Mouse (Mus musculus) liver, embryonic 14.5 days (tissue): Measurements from ENCODE around the gene Chpf2. TPM values are rescaled to one million over a fixed set of nuclear protein-coding genes. Genes with fewer than 3 reads are reported as not detected.
A peak's percentile ranks its signal among the peaks of the same experiment; 100 is the strongest.

ENCODE experiments used
- ATAC-seq: fragments of 200-750 bp; cut with Nextera tagmentation; 2 replicates; pipeline ENCODE4 v1.8.0; 2017; ENCODE audit warnings: moderate number of reproducible peaks, mild to moderate bottlenecking, moderate library complexity; ENCODE audit not compliant: insufficient read depth
- DNase-seq, 3 experiments: peaks; one replicate each; pipeline ENCODE4 v3.0.0-alpha.2; 2012 to 2013; ENCODE audit warnings: low read depth in 3 of 3, low spot score in 3 of 3
- H3K27ac ChIP-seq: fragments of 300-500 bp; sonication (generic); 2 replicates; pipeline ENCODE4 v1.5.1; 2014; ENCODE audit warnings: moderate library complexity, mild to moderate bottlenecking, control low read depth, inconsistent platforms
- H3K27me3 ChIP-seq: fragments of 300-500 bp; sonication (generic); 2 replicates; pipeline ENCODE4 v1.6.1; 2014; ENCODE audit warnings: mild to moderate bottlenecking, low read length, moderate library complexity; ENCODE audit not compliant: control insufficient read depth, insufficient read depth
- H3K36me3 ChIP-seq: fragments of 300-500 bp; sonication (generic); replicated peaks from 2 replicates; pipeline ENCODE4 v1.6.1; 2014; ENCODE audit warnings: low read depth; ENCODE audit not compliant: control insufficient read depth, insufficient read depth
- H3K4me1 ChIP-seq, 2 experiments: fragments of 200-500 bp in 1 of 2; fragments of 300-500 bp in 1 of 2; sonication (generic) in 1 of 2; replicated peaks; 2 replicates each; pipeline ENCODE4 v1.6.1; 2012 to 2014; ENCODE audit warnings: antibody characterized with exemption in 1 of 2, inconsistent platforms in 1 of 2, low read length in 1 of 2; ENCODE audit not compliant: control insufficient read depth in 2 of 2, insufficient read depth in 2 of 2
- H3K4me2 ChIP-seq: fragments of 300-500 bp; sonication (generic); 2 replicates; pipeline ENCODE4 v1.6.1; 2014; ENCODE audit warnings: low read depth, mild to moderate bottlenecking, control low read depth, moderate library complexity
- H3K4me3 ChIP-seq, 2 experiments: fragments of 200-500 bp in 1 of 2; fragments of 300-500 bp in 1 of 2; sonication (generic) in 1 of 2; 2 replicates each; pipeline ENCODE4 v1.5.1; 2012 to 2014; ENCODE audit warnings: low read depth in 2 of 2, low read length in 2 of 2, mild to moderate bottlenecking in 2 of 2, control low read depth in 1 of 2, inconsistent platforms in 1 of 2, moderate library complexity in 1 of 2; ENCODE audit not compliant: insufficient read depth in 1 of 2
- H3K9ac ChIP-seq: fragments of 300-500 bp; sonication (generic); replicated peaks from 2 replicates; pipeline ENCODE4 v1.6.1; 2014; ENCODE audit warnings: mild to moderate bottlenecking, control low read depth, moderate library complexity
- H3K9me3 ChIP-seq: fragments of 300-500 bp; sonication (generic); 2 replicates; pipeline ENCODE4 v1.6.1; 2016; ENCODE audit warnings: low read length, mixed read lengths; ENCODE audit not compliant: control insufficient read depth
- CTCF ChIP-seq: IDR thresholded peaks from 2 replicates; pipeline ENCODE4 v1.5.1; 2016; ENCODE audit warnings: antibody characterized with exemption, low read depth, control low read depth
- EP300 ChIP-seq: IDR thresholded peaks from 2 replicates; pipeline ENCODE4 v1.6.1; 2016; ENCODE audit warnings: antibody characterized with exemption, low read depth
- WGBS: fragments of 180-500 bp; shearing (Covaris S2); extraction: QIAGEN DNeasy Blood & Tissue Kit; methylation state at CpG from one replicate; pipeline ENCODE4 v1.1.7; 2014; ENCODE audit not compliant: insufficient replicate concordance; 5-methylcytosine and 5-hydroxymethylcytosine counted together
- polyA plus RNA-seq, 2 experiments: library from polyadenylated mRNA; depleted of rRNA in 1 of 2; stranded (reverse) in 1 of 2; unstranded in 1 of 2; fragments of >200 nt; fragmentation: Nextera tagmentation in 1 of 2; extraction: Ambion mirVana in 1 of 2; gene quantifications; 2 replicates each; pipeline versions ENCODE4 v1.2.1 to v1.2.3; 2012 to 2014

The Chpf2 gene
- polyA plus RNA-seq, 2 experiments, result 5.6 to 5.9 TPM

DNA sequence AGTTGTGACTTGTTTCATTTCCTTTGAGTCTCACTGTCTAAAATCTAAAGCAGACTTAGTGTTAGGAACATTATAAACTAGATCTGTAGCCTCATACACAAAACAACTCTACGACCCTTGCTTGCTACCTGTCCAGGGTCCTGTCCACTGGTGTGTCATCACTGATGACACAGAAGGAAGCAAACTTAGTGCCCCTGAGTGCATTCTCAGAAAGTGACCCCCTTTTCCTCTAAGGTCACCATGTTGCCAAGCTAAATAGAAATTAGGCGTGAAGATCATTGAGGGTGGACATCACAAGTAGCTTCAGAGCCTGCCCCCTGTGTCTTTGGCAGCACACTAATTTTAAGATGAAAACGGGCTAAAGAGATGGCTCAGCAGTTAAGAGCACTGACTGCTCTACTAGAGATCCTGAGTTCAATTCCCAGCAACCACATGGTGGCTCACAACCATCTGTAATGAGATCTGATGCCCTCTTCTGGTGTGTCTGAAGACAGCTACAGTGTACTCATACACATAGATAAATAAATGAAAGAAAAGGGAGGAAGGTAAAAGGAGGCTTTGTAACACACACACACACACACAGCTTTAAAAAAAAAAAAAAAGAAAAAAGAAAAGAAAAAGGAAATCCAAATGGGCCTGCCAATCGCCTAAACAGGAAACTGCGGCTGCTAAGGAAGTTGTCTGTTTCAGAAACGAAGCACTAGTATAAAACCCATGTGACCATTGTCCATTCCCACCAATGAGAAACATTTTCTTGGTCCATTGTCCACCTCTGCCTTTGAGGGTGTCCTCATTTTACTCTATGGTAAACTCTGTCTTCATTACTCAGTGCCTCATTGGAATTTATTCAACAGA, 8.2 kb upstream of the Chpf2 start:
- TF ChIP-seq EP300, result no peak
- TF ChIP-seq CTCF, result peak; percentile 21; the same call in 1 of the 2 replicates
- H3K4me3 ChIP-seq, result peak overlapping the region; percentile 86 to 97
- H3K27me3 ChIP-seq, result no peaks in the 10 kb centered on the region
- no peak for DNase-seq
- H3K9me3 ChIP-seq, result no peaks in the 10 kb centered on the region
- 26% methylated on average over 6 of the region's 6 CpGs for WGBS
- peak overlapping the region; percentile 71 for H3K27ac ChIP-seq
- H3K9ac ChIP-seq, result peak overlapping the region; percentile 54
- H3K4me2 ChIP-seq, result peak overlapping the region; percentile 90
- no peak for ATAC-seq
- peaks cover 16% of the 10 kb centered on the region for H3K36me3 ChIP-seq
- H3K4me1 ChIP-seq, result peaks cover 5 to 13% of the 10 kb centered on the region in 2 experiments

DNA sequence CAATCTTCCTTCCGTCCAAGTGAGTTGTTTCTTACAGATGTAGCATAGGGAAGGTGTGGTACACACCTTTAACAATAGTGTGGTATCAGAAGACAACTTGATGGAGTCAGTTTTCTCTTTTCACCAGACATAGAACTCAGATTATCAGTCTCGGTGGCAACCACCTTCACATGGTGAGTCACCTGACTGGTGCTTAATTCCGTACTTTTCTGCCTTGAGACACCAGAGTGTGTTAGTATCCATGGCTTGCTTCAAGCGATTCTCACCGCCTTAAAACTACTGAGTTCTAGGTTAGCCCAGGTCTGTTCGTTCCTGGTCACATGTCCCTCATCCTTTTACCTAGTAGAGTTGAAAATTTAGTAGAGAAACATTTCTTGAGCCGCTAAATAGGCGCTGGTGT, 435 bp upstream of the Chpf2 start:
- ATAC-seq (peak; percentile 34), DNase-seq (no peak)
- H3K27ac ChIP-seq, result no peak overlapping the region
- no peaks in the 10 kb centered on the region for H3K9me3 ChIP-seq
- H3K4me1 ChIP-seq, result peaks cover 4 to 11% of the 10 kb centered on the region in 2 experiments; a peak in 3 of 4 replicates
- TF ChIP-seq EP300 (no peak), CTCF (no peak)
- H3K9ac ChIP-seq, result peak overlapping the region; percentile 87
- WGBS, result 11% methylated on average over 8 of the region's 8 CpGs
- peak overlapping the region; percentile 95 for H3K4me3 ChIP-seq
- no peaks in the 10 kb centered on the region for H3K27me3 ChIP-seq
- H3K4me2 ChIP-seq, result peak overlapping the region; percentile 59
- peaks cover 5% of the 10 kb centered on the region; the same call in 1 of the 2 replicates for H3K36me3 ChIP-seq

DNA sequence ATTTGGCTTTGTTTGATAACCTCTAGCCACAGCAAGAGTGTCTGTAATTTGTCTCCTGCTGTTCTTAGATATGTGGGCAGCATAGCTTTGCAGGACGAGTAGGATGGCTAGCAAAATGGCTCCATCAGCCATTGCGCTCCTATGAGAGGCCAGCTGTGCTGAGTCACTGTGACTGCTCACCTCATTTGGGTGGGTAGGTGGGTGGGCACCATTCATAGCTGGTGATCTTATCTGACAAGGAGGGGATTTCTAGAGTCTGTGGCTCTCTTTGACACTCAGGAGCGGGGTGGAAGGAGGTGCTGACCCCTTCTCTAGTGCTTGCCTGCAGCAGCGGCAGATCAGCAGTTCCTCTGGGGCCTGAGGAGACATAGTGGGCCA, 648 bp downstream of the Chpf2 start:
- 2% methylated on average over 4 of the region's 4 CpGs for WGBS
- Histone ChIP-seq H3K36me3 (peaks cover 5% of the 10 kb centered on the region; the same call in 1 of the 2 replicates), H3K9ac (peak overlapping the region; percentile 87), H3K27ac (peak overlapping the region; percentile 0), H3K4me3 (peak overlapping the region; percentile 95), H3K4me1 (peaks cover 7 to 11% of the 10 kb centered on the region in 2 experiments; a peak in 3 of 4 replicates), H3K27me3 (peaks cover 9% of the 10 kb centered on the region), H3K4me2 (peak overlapping the region; percentile 59), H3K9me3 (no peaks in the 10 kb centered on the region)
- ATAC-seq, result peak; percentile 69
- no peak for DNase-seq
- no peak for TF ChIP-seq CTCF
- TF ChIP-seq EP300, result no peak

DNA sequence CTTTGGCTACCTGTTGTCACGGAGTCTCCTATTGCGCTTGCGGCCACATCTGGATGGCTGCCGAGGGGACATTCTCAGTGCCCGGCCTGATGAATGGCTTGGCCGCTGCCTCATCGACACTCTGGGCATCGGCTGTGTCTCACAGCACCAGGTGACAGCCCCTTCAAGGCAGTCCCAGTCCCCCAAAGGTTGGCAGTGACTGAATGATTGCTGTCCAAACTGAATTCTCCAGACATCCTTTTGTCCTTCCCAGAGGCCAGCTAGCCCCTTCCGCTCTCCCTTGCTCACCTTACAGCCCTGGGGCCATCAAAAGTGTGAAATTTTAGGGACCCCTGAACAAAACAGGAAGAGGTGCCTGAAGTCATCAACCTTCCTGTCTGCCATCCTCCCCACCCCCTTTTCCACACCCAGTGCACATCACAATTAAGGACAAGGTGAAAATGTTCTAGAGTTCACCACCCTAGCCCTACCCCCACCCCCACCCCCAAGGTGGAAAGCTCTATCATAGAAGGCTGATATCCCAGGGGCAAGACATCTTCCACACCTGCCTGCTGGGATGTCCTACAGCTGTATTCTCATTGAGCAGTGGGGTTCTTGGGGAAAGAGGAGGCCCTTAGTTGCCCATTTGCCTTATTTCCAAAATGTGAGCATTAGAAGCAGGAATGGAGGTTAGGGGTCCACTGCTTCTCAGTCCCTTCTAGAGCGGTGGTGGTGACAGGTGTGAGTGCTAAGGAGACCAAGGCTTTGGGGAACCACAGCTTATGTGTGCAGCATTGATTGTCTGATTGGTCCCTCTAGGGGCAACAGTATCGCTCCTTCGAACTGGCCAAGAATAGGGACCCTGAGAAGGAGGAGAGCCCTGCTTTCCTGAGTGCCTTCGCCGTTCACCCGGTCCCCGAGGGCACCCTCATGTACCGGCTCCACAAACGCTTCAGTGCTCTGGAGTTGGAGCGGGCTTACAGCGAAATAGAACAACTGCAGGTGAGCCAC, 3.3 kb downstream of the Chpf2 start:
- TF ChIP-seq EP300 (no peak), CTCF (no peak)
- Histone ChIP-seq H3K27me3 (peaks cover 9% of the 10 kb centered on the region), H3K36me3 (peaks cover 5% of the 10 kb centered on the region; the same call in 1 of the 2 replicates), H3K27ac (no peak overlapping the region), H3K9me3 (no peaks in the 10 kb centered on the region), H3K9ac (no peak overlapping the region), H3K4me1 (peaks cover 7 to 11% of the 10 kb centered on the region in 2 experiments; a peak in 3 of 4 replicates), H3K4me3 (no peak overlapping the region), H3K4me2 (no peak overlapping the region)
- ATAC-seq, result no peak
- WGBS, result 89% methylated on average over 20 of the region's 20 CpGs
- DNase-seq, result no peak
